Mouse (Mus musculus): Measurements from ENCODE around the gene Smarcal1. TPM values are rescaled to one million over a fixed set of nuclear protein-coding genes. Genes with fewer than 3 reads are reported as not detected.

Gene Smarcal1
- polyA plus RNA-seq, 1 experiment from 2014 or later = 7.3 TPM

GRCm38 (mm10) chr1:72583906-72584305 lies 855 bp downstream of the Smarcal1 start:
- no peak for DNase-seq (ENCODE audit: low spot score)
- 39% methylated on average over 4 of the region's 4 CpGs for WGBS
- Histone ChIP-seq H3K27ac (replicated peaks) (peak overlapping the region; percentile 82), H3K27me3 (ENCODE audit: control insufficient read depth, insufficient read depth, low read length) (no peaks in the 10 kb centered on the region), H3K4me3 (ENCODE audit: low read depth, low read length) (peak overlapping the region; percentile 77), H3K36me3 (ENCODE audit: control insufficient read depth, insufficient read depth, low read length) (peaks cover 7% of the 10 kb centered on the region; the same call in 1 of the 2 replicates), H3K4me1 (replicated peaks; ENCODE audit: control insufficient read depth, insufficient read depth) (no peaks in the 10 kb centered on the region), H3K4me2 (replicated peaks; ENCODE audit: low read depth) (peak overlapping the region; percentile 61), H3K9me3 (ENCODE audit: control insufficient read depth, low read length) (no peaks in the 10 kb centered on the region), H3K9ac (ENCODE audit: low read length) (no peak overlapping the region)
- no peak for TF ChIP-seq CTCF (IDR thresholded peaks at IDR 0.05; ENCODE audit: low read depth)
- no peak for TF ChIP-seq EP300 (optimal IDR thresholded peaks at IDR 0.05)
- no peak for ATAC-seq (ENCODE audit: low FRiP score, low TSS enrichment)

GRCm38 (mm10) chr1:72585971-72586875 lies 3.2 kb downstream of the Smarcal1 start:
- Histone ChIP-seq H3K36me3 (ENCODE audit: control insufficient read depth, insufficient read depth, low read length) (peaks cover 7% of the 10 kb centered on the region; the same call in 1 of the 2 replicates), H3K4me3 (ENCODE audit: low read depth, low read length) (no peak overlapping the region), H3K9ac (ENCODE audit: low read length) (no peak overlapping the region), H3K27ac (replicated peaks) (no peak overlapping the region), H3K9me3 (ENCODE audit: control insufficient read depth, low read length) (no peaks in the 10 kb centered on the region), H3K4me1 (replicated peaks; ENCODE audit: control insufficient read depth, insufficient read depth) (no peaks in the 10 kb centered on the region), H3K4me2 (replicated peaks; ENCODE audit: low read depth) (no peak overlapping the region), H3K27me3 (ENCODE audit: control insufficient read depth, insufficient read depth, low read length) (no peaks in the 10 kb centered on the region)
- TF ChIP-seq EP300 (optimal IDR thresholded peaks at IDR 0.05) = no peak
- no peak for TF ChIP-seq CTCF (IDR thresholded peaks at IDR 0.05; ENCODE audit: low read depth)
- ATAC-seq (ENCODE audit: low FRiP score, low TSS enrichment) = no peak
- DNase-seq (ENCODE audit: low spot score) = no peak
- 83% methylated on average over 17 of the region's 17 CpGs for WGBS

GRCm38 (mm10) chr1:72587532-72587931 lies 4.5 kb downstream of the Smarcal1 start:
- TF ChIP-seq EP300 (optimal IDR thresholded peaks at IDR 0.05) (no peak), CTCF (IDR thresholded peaks at IDR 0.05; ENCODE audit: low read depth) (no peak)
- H3K9me3 ChIP-seq (ENCODE audit: control insufficient read depth, low read length) = no peaks in the 10 kb centered on the region
- H3K36me3 ChIP-seq (ENCODE audit: control insufficient read depth, insufficient read depth, low read length) = peaks cover 15% of the 10 kb centered on the region; the same call in 1 of the 2 replicates
- no peaks in the 10 kb centered on the region for H3K4me1 ChIP-seq (replicated peaks; ENCODE audit: control insufficient read depth, insufficient read depth)
- ATAC-seq (ENCODE audit: low FRiP score, low TSS enrichment) = no peak
- H3K4me3 ChIP-seq (ENCODE audit: low read depth, low read length) = no peak overlapping the region
- no peak overlapping the region for H3K27ac ChIP-seq (replicated peaks)
- WGBS = 89% methylated on average over 15 of the region's 15 CpGs
- no peaks in the 10 kb centered on the region for H3K27me3 ChIP-seq (ENCODE audit: control insufficient read depth, insufficient read depth, low read length)
- no peak overlapping the region for H3K9ac ChIP-seq (ENCODE audit: low read length)
- no peak overlapping the region for H3K4me2 ChIP-seq (replicated peaks; ENCODE audit: low read depth)
- no peak for DNase-seq (ENCODE audit: low spot score)

GRCm38 (mm10) chr1:72588763-72589162 lies 5.7 kb downstream of the Smarcal1 start:
- DNase-seq (ENCODE audit: low spot score) = no peak
- H3K27me3 ChIP-seq (ENCODE audit: control insufficient read depth, insufficient read depth, low read length) = no peaks in the 10 kb centered on the region
- no peaks in the 10 kb centered on the region for H3K4me1 ChIP-seq (replicated peaks; ENCODE audit: control insufficient read depth, insufficient read depth)
- WGBS = 74% methylated on average over 2 of the region's 2 CpGs
- H3K9ac ChIP-seq (ENCODE audit: low read length) = no peak overlapping the region
- TF ChIP-seq CTCF (IDR thresholded peaks at IDR 0.05; ENCODE audit: low read depth) (no peak), EP300 (optimal IDR thresholded peaks at IDR 0.05) (no peak)
- no peaks in the 10 kb centered on the region for H3K9me3 ChIP-seq (ENCODE audit: control insufficient read depth, low read length)
- H3K36me3 ChIP-seq (ENCODE audit: control insufficient read depth, insufficient read depth, low read length) = peaks cover 17% of the 10 kb centered on the region; the same call in 1 of the 2 replicates
- no peak for ATAC-seq (ENCODE audit: low FRiP score, low TSS enrichment)
- no peak overlapping the region for H3K4me3 ChIP-seq (ENCODE audit: low read depth, low read length)
- H3K4me2 ChIP-seq (replicated peaks; ENCODE audit: low read depth) = no peak overlapping the region
- no peak overlapping the region for H3K27ac ChIP-seq (replicated peaks)

- WGBS = 79% methylated on average over 4 of the region's 4 CpGs
- Histone ChIP-seq H3K9me3 (ENCODE audit: control insufficient read depth, low read length) (no peaks in the 10 kb centered on the region), H3K4me2 (replicated peaks; ENCODE audit: low read depth) (no peak overlapping the region), H3K4me1 (replicated peaks; ENCODE audit: control insufficient read depth, insufficient read depth) (no peaks in the 10 kb centered on the region), H3K4me3 (ENCODE audit: low read depth, low read length) (no peak overlapping the region), H3K27ac (replicated peaks) (no peak overlapping the region), H3K36me3 (ENCODE audit: control insufficient read depth, insufficient read depth, low read length) (peaks cover 17% of the 10 kb centered on the region; the same call in 1 of the 2 replicates), H3K27me3 (ENCODE audit: control insufficient read depth, insufficient read depth, low read length) (no peaks in the 10 kb centered on the region), H3K9ac (ENCODE audit: low read length) (no peak overlapping the region)
- DNase-seq (ENCODE audit: low spot score) (no peak), ATAC-seq (ENCODE audit: low FRiP score, low TSS enrichment) (no peak)
- TF ChIP-seq CTCF (IDR thresholded peaks at IDR 0.05; ENCODE audit: low read depth) (no peak), EP300 (optimal IDR thresholded peaks at IDR 0.05) (no peak)
These were observed 7.6 kb downstream of the Smarcal1 start for GRCm38 (mm10) chr1:72590636-72591035.

- DNase-seq (ENCODE audit: low spot score) = no peak
- TF ChIP-seq CTCF (IDR thresholded peaks at IDR 0.05; ENCODE audit: low read depth) = no peak
- TF ChIP-seq EP300 (optimal IDR thresholded peaks at IDR 0.05) = no peak
- H3K36me3 ChIP-seq (ENCODE audit: control insufficient read depth, insufficient read depth, low read length) = peaks cover 18% of the 10 kb centered on the region
- no peak overlapping the region for H3K9ac ChIP-seq (ENCODE audit: low read length)
- H3K27me3 ChIP-seq (ENCODE audit: control insufficient read depth, insufficient read depth, low read length) = no peaks in the 10 kb centered on the region
- 82% methylated on average over 3 of the region's 3 CpGs for WGBS
- no peaks in the 10 kb centered on the region for H3K4me1 ChIP-seq (replicated peaks; ENCODE audit: control insufficient read depth, insufficient read depth)
- H3K27ac ChIP-seq (replicated peaks) = no peak overlapping the region
- no peak overlapping the region for H3K4me2 ChIP-seq (replicated peaks; ENCODE audit: low read depth)
- no peaks in the 10 kb centered on the region for H3K9me3 ChIP-seq (ENCODE audit: control insufficient read depth, low read length)
- no peak for ATAC-seq (ENCODE audit: low FRiP score, low TSS enrichment)
- no peak overlapping the region for H3K4me3 ChIP-seq (ENCODE audit: low read depth, low read length)
These were observed 9.3 kb downstream of the Smarcal1 start for GRCm38 (mm10) chr1:72592350-72592749.

All from stomach, postnatal 0 days (tissue).